Mouse (Mus musculus) thymus, postnatal 4 days (tissue): ENCODE measurements around the gene Pip5k1b.

ENCODE experiments used
- DNase-seq: peaks from one replicate; pipeline ENCODE4 v3.0.0; 2021

Gene Pip5k1b

GRCm38 (mm10) chr19:24469216-24469615 is 86.5 kb downstream of the Pip5k1b start:
- DNase-seq = no peak

GRCm38 (mm10) chr19:24468616-24469015 is 87.1 kb downstream of the Pip5k1b start:
- DNase-seq = no peak

GRCm38 (mm10) chr19:24463011-24463410 is 92.7 kb downstream of the Pip5k1b start:
- no peak for DNase-seq

GRCm38 (mm10) chr19:24456591-24457231 is 99.0 kb downstream of the Pip5k1b start:
- DNase-seq = no peak

- DNase-seq = no peak
Observed at GRCm38 (mm10) chr19:24455249-24455960, 100.3 kb downstream of the Pip5k1b start.

- DNase-seq = no peak
Observed at GRCm38 (mm10) chr19:24454451-24454850, 101.2 kb downstream of the Pip5k1b start.

- DNase-seq = no peak
Observed at GRCm38 (mm10) chr19:24453379-24453778, 102.3 kb downstream of the Pip5k1b start.

GRCm38 (mm10) chr19:24452441-24452898 is 103.2 kb downstream of the Pip5k1b start:
- no peak for DNase-seq

- DNase-seq = no peak
Observed at GRCm38 (mm10) chr19:24451626-24452025, 104.0 kb downstream of the Pip5k1b start.

- no peak for DNase-seq
Observed at GRCm38 (mm10) chr19:24450740-24451139, 104.9 kb downstream of the Pip5k1b start.

GRCm38 (mm10) chr19:24444322-24444721 is 111.3 kb downstream of the Pip5k1b start:
- no peak for DNase-seq

- no peak for DNase-seq
Observed at GRCm38 (mm10) chr19:24439715-24440114, 116.0 kb downstream of the Pip5k1b start.

- no peak for DNase-seq
Observed at GRCm38 (mm10) chr19:24434291-24434690, 121.4 kb downstream of the Pip5k1b start.

GRCm38 (mm10) chr19:24432447-24432846 is 123.2 kb downstream of the Pip5k1b start:
- DNase-seq = no peak

- DNase-seq = no peak
Observed at GRCm38 (mm10) chr19:24431381-24431780, 124.3 kb downstream of the Pip5k1b start.

- DNase-seq = no peak
Observed at GRCm38 (mm10) chr19:24428011-24428410, 127.7 kb downstream of the Pip5k1b start.

- DNase-seq = no peak
Observed at GRCm38 (mm10) chr19:24427258-24427657, 128.4 kb downstream of the Pip5k1b start.

- no peak for DNase-seq
Observed at GRCm38 (mm10) chr19:24426759-24427181, 128.9 kb downstream of the Pip5k1b start.

GRCm38 (mm10) chr19:24418030-24418429 is 137.6 kb downstream of the Pip5k1b start:
- no peak for DNase-seq

GRCm38 (mm10) chr19:24417659-24418004 is 138.0 kb downstream of the Pip5k1b start:
- DNase-seq = no peak

- peak; percentile 9 for DNase-seq
Observed at GRCm38 (mm10) chr19:24416975-24417658, 138.6 kb downstream of the Pip5k1b start.

GRCm38 (mm10) chr19:24415778-24416621 is 139.7 kb downstream of the Pip5k1b start:
- DNase-seq = peak; percentile 56
